Mouse (Mus musculus): ENCODE results near the gene Fgfr2.

DNA sequence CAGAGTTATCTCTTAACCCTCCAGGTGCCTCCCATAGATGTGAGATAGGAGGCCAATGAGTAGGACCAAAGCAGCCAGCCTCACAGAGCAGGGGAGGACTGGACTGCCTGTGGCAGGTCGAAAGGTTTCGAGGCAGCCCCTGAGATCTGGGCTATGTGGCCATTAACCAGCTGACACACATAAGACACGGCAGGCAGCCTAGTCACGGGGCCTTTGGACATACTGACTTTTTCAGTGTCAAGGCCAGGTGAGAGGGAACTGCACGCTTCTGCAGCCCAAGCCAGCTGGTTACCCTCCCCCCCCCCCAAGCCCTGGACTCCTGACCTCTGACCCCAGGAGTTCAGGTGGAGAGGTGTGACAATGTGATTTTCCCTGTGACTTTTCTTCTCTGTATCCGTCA lies 458.3 kb downstream of the Fgfr2 start:
- TF ChIP-seq CTCF (IDR thresholded peaks at IDR 0.05; ENCODE audit: extremely low read depth, insufficient read length, insufficient replicate concordance, low read depth, low read length) (no peak), POLR2A (IDR thresholded peaks at IDR 0.05; ENCODE audit: low read depth, low read length) (no peak)

Measured in small intestine, adult 2 months (tissue).